Mouse (Mus musculus): Measurements from ENCODE around the gene Tnfrsf13c.

The Tnfrsf13c gene

DNA sequence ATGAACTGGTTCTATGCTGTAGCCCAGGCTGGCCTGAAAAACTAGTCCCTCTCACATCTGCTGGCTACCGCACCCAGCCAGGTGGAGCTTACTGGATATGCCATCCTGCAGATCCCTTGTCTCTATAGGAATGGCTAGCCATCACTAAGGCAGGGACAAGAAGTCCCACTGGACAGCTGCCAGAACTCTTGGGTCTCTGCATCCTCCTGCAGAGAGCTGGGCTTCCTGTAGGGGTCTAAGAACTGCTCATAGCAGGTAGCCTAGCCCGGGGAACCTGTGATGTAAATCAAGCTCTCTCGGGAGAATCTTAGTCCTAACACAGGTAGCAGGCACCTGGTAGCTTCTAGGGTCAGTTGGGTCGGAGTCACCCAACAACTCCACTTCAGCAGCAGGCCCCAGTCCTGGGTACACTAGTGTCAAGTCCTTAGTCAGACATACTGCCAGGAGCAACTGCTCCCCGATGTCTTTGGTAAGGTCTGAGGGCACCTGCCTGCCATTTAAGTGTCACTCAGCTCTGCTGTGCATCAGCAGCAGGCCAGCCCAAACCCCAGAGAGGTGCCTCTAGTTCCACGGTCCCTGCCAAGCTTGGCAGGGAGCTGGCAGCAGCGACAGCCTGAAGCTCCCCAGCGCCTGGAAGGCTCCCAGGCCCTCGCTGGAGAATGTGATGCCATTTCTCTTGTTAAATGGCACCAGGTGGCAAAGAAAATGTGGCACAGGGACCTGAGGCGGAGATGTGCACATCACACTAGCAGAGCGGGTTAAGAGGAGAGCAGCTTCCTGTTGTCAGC, 7.6 kb upstream of the Tnfrsf13c start:
- in situ Hi-C loops (cut with MboI; ENCODE audit: unreplicated experiment in 2 of 2) = loop anchor here (5.0 to 10.0 kb wide), 3 partner anchors 94 to 277 kb away; partner anchors contain the start of gene Mei1 (in 1 of the 2)

DNA sequence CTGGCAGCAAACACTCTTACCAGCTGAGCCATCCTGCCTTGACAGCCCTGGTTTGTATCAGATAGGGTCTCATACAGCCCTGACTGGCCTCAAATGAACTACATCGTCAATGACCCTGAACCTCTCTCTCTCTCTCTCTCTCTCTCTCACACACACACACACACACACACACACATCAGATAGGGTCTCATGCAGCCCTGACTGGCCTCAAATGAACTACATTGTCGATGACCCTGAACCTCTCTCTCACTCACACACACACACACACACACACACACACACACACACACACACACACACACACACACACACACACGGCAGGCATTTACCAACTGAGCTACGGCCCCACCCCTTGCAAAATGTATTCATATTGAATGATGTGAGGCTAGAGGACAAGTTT, 6.9 kb upstream of the Tnfrsf13c start:
- in situ Hi-C loops (cut with MboI; ENCODE audit: unreplicated experiment in 2 of 2) = loop anchor here (5.0 to 10.0 kb wide), 3 partner anchors 94 to 276 kb away; partner anchors contain the start of gene Mei1 (in 1 of the 2)

DNA sequence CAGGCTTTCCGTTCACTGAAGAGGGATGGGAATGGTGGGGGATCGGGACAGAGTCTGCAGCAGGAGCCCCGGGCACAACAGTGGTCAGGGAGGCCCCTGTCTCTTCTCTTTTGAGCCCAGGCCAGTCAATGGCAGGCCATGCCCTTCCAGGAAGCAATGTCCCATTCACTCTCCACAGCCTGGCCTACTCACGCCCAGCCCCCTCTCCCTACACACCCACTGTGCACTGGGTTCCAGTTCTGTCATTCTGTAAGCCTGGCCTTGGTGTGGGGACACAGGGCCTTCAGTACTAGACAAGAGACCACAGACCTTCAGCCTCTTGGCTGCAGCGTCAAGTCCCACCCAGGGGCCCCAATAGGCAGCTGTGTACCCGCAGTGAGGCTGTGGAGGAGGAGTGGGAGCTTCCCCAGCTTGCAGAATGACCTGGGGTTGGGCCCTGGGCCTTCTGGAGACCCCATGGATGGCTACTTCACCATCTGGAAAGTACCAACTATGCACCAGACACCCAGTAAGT, 6.0 kb upstream of the Tnfrsf13c start:
- in situ Hi-C loops (cut with MboI; ENCODE audit: unreplicated experiment in 2 of 2) = loop anchor here (5.0 to 10.0 kb wide), 3 partner anchors 93 to 275 kb away; partner anchors contain the start of gene Mei1 (in 1 of the 2)

DNA sequence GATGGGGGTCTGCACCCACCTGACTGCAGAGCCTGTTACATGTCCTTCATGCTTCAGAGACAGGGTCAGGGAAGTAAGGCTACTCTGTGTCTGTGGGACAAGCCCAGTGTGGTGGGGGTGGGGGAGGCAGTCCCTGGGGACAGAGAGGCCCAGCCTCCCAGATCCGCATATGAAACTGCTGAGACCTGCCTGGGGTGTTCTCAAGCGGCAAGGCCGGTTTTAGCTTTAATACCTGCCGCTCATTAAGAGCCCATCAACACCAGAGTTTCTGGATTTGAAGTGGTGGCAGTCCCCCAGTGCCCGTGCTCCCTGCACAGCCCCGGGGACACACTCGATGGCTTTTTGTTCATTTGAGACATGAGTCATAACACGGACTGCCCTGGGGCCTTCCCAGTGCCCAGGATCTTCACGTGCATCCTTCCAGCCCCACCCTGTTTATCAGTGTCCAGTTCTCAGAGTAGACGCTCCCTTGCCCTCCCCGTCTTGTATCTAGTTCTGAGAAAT, 5.4 kb upstream of the Tnfrsf13c start:
- in situ Hi-C loops (cut with MboI; ENCODE audit: unreplicated experiment in 2 of 2) = loop anchor here (5.0 to 10.0 kb wide), 5 partner anchors 42 to 275 kb away; partner anchors contain the start of gene Mei1 (in 1 of the 2)

DNA sequence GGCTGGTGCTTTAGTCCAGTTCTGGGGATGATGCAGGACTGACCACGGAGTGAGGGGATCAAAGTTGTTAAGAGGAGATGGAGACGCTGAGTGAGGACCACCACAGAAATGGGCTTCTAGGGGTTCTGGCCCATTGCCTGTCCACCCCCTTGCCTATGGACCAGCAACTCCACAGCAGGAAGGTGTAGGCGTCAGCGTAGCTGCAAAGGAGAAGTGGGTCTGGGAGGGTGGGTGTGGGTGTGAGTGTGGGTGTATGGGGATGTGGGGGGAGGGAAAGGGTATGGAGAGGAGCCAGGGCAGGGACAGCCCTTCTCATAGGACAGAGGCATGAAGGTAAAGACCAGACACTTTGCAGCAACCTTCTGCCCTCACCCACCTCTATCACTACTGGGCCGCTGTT, 1.6 kb upstream of the Tnfrsf13c start:
- in situ Hi-C loops (cut with MboI; ENCODE audit: unreplicated experiment in 2 of 2) = loop anchor here in 1 of 2 experiments (5.0 kb wide), 2 partner anchors 38 to 83 kb away; no protein-coding TSS in a partner anchor

DNA sequence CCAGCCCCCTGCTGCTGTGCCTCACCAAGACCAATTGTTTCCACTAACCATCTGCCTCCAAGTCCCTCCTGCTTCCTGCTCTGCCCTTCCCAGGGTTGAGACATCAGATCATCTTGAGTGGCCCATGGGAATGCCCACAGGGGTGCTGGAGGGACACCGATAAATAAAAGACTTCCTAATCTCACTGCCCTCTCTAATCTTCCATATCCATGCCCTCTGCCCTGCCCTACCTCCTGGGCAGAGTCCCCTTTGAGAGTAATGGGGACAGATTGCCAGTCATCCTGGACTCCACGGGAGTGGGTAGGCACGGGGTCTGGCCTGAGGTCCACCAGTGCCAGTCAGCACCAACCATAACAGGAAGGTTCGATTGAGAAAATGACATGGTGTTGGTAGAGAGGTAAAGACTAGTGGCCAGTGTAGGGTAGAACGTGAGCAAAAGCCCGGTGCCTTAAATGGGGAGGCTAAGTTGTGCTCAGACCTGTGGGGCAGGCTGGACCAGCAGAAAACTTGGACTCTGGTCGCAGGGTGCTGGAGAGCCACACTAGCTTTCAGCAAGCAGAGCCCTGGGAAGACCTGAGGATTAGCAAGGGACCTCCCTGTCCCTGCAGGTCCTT, 540 bp upstream of the Tnfrsf13c start:
- in situ Hi-C loops (cut with MboI; ENCODE audit: unreplicated experiment in 2 of 2) = loop anchor here (5.0 kb wide), 2 partner anchors 37 to 82 kb away; no protein-coding TSS in a partner anchor

DNA sequence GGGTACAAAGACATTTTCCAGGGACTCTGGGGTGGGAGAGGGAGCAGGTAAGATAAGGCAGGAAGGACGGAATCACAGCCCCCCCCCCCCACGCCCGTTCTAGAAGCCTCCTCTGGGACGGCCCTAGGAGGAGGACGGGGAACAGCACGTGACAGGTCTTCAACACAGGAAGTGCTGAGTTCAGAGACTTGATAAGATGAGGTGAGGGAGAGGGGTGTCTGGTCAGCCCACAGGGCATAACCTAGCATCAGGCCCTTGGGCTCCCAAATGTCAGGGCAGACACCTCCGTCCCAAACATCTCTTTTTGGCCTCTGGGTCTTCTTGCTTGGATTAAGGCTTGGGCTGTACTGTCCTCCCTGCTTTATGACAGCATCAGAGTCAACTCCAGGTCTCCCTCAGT, 918 bp downstream of the Tnfrsf13c start:
- in situ Hi-C loops (cut with MboI; ENCODE audit: unreplicated experiment in 2 of 2) = loop anchor here in 1 of 2 experiments (5.0 kb wide), 1 partner anchor 36 kb away; no protein-coding TSS in a partner anchor

DNA sequence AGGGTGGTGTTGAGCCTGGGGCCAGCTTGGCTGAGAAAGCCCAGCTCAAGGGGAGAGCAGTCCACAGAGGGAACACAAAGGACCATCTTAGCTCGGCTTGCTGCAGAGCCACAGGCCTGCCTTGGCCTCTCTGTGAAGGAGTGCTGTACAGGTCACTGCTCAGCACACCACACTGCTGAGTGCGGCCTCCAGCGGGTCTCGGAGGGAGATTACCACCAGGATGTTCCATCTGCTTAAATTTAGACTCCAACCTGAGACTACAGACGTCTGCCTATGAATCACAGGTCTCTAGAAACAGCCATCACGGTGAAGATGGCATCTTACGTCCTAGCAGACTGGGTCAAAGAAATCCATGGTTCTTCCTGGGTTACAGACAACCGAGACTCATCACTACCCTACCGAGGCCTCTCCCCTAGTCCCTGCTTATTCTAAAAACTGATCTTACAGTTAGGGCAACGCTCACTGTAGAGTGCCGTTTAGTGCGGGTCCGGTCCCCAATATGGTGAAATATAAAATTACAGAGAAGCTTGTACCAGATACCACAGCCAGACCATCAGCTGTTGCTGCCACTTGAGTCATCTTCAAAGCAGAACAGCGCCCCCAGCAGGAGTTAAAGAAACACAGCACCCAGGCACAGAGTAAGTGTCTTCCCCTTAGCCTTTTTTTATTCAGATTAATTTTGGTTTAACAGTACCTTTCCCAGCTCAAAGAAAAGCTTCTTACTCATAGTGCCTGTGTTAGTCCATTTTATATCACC, 2.9 kb downstream of the Tnfrsf13c start:
- in situ Hi-C loops (cut with MboI; ENCODE audit: unreplicated experiment in 2 of 2) = loop anchor here in 1 of 2 experiments (5.0 kb wide), 1 partner anchor 34 kb away; no protein-coding TSS in a partner anchor

DNA sequence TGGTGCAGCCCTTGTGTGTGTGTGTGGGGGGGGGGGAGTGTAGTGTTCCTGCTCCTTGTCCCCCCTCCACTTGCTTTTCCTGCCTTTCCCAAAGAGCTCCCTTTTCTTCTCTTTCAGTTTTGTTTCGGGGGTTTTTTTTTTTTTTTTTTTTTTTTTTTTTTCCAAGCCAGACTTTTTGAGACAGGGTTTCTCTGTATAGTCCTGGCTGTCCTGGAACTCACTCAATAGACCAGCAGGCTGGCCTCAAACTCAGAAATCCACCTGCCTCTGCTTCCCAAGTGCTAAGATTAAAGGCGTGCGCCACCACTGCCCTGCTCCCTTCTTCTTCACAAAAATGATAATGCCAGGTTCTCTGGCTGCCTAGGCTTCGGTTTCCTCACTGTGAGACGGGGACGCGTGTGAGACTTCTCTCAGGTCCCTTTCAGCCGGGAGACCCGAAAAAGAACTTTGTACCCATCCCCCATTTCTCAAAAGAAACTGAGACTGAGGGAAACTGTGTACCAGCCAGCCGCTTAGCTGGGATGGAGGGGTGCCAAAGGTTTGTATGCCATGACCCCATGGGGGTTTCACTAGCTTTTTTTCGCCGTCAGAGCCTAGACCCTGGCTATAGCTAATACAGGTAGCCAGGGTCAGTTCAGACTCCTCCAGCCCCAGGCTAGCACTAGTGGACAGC, 4.0 kb downstream of the Tnfrsf13c start:
- in situ Hi-C loops (cut with MboI; ENCODE audit: unreplicated experiment in 2 of 2) = loop anchor here in 1 of 2 experiments (5.0 kb wide), 1 partner anchor 33 kb away; no protein-coding TSS in a partner anchor

DNA sequence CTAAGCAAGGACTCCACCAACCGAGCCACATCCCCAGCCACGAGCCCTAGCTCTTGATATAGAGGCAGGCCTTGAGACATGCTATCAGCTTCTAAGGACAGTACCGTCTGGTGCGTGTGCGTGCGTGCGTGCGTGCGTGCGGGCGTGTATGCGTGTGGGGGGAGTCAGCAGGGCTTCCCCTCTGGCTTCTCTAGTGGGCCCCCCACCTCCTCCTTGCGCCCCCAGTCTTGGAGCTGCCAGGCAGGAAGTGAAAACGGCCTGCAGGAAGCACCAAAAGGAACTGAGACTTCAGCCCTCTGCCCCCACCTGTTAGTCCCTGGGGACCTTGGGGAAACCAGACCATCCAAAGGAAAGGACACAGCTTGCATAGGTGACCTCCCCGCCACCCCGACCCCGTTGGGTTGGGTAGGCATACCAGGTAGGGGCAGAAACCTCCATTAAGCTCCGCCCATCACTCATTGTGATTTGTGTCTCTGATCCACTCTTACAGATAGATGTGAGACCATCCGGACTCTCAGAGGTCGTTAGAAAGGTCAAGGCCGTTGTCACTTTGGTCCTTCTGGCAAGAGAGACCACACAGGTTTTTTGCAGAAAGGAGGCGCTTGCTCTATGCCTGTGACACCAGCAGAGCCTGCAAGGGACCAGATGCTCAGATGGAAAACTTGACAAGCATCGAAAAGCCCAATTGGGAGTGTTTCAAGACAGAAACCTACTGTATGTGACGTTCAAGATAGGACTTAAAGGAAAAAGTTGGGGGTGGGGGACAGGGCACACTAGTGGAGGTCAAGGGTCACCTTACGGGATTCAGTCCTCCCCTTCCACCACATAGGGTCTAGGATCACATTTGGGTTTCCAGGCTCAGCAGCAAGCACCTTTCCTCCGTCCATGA, 5.1 kb downstream of the Tnfrsf13c start:
- in situ Hi-C loops (cut with MboI; ENCODE audit: unreplicated experiment in 2 of 2) = no loop called here

DNA sequence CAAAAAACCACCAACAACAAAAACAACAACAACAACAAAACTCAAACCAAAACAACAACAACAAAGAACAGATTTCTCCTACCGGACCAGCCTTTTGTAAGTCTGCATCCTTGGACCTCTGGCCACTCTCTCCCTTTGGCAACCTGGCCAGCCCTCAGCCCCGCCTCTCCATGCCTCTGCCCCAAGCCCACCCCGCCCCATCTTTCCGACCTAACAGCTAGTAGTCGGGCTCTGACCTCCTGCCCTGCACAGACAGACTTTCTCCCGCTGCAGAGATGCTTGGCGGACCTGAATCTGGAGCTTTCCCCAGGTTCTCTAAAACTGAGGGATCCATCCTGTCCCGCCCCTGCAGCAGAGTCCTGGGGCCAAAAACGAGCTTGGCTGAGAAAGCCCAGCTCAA, 6.2 kb downstream of the Tnfrsf13c start:
- in situ Hi-C loops (cut with MboI; ENCODE audit: unreplicated experiment in 2 of 2) = no loop called here

DNA sequence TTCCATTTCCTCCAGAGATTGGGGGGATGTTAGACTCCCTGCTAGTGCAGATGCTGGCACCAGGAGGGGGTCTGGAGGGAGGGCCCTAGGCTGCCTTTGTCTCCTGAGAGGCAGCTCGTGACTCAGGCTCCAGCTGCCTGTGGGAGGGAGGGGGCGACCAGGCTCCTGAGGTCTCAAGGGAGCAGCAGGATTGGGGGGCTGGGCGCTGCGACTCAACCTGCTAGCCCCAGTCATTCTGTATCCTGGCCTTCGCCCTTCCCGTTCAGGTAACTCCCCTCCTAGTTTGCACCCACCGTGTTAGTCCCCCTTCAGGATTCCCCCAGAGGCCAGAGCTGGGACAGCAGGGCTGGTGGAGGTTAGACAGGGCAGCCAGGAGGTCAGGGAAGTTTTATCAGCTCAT, 7.1 kb downstream of the Tnfrsf13c start:
- in situ Hi-C loops (cut with MboI; ENCODE audit: unreplicated experiment in 2 of 2) = no loop called here

DNA sequence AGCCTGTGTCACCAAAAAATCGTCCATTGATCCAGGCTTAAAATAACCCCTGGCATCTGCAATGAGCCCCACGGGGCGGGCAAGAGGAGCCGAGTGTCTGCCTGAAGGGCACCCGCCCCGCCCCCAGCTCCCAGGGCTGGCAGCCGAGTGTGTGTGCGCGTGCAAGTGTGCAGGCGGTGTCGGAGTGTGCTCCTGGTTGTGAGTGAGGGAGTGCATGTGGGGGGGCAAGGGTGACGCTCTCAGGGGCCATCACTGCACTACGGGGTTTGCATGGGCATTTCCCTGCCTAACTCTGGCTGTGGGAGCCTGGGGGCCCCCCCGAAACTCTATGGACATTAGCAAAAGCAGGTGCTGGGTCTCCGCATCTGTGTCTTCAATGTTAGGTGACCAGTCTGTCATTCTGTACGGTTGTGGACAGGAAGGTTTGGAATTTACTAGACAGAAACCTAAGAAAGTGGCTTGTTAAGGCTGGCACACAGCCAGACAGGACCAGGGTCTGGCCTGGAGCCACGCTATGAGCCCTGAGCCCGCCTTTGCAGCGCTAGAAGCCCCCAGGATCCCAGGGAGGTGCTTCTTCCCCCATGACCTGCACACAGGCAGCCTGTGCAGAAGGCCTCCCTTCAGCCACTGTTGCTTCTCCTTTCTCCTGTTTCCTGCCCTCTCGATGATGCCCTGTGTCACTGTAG, 7.9 kb downstream of the Tnfrsf13c start:
- in situ Hi-C loops (cut with MboI; ENCODE audit: unreplicated experiment in 2 of 2) = no loop called here

DNA sequence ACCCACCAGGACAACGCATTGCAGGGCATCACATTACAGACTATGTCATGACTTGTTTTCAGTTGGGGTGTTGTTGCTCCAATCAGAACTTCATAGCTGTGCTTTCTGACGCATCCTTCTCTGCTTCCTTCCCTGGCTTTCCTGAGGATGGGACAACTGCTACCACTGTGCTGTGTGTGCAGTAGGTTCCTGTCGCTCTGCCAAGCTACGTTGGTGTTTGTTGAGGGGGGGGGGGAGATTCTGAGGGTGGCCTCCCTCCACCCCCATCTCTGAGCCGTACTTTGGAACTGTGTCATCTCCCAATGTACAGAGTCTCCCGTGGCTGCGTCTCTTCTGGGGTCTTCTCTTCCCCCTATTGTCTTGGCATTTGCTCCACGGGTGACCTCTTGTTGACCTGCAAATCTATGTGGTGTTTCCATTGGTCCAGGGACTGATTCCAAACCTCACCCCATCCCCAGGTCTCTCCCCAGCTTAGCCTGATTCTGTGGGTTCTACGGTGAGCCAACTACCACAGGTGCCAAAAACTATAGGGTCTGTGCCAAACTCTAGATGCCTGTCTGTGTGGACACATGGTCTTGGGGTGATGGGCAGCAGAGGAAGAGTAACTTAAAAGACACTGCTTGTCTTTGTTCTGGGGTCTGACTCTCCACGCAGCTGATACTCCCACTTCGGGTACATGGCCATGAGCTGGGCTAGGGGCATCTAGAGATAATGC, 8.7 kb downstream of the Tnfrsf13c start:
- in situ Hi-C loops (cut with MboI; ENCODE audit: unreplicated experiment in 2 of 2) = no loop called here

DNA sequence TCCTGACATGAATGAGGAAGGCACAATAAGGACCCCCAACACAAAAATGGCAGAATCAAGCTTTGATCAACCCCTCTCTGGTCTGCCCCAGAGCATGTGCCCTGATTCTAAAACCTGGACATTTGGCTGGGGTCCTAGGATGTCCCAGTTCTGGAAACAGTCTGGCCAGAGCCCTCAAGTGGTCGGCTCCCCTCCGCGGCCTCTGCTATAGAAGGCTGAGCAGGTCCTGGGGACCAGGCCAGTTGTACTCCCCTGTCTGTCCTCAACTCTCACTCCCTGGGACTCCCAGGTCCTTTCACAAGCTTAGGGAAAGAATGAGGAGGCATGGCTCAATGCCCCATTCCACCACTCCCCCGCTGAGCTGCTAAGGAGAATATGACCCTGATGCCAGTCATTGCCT, 10.9 kb downstream of the Tnfrsf13c start:
- in situ Hi-C loops (cut with MboI; ENCODE audit: unreplicated experiment in 2 of 2) = no loop called here

DNA sequence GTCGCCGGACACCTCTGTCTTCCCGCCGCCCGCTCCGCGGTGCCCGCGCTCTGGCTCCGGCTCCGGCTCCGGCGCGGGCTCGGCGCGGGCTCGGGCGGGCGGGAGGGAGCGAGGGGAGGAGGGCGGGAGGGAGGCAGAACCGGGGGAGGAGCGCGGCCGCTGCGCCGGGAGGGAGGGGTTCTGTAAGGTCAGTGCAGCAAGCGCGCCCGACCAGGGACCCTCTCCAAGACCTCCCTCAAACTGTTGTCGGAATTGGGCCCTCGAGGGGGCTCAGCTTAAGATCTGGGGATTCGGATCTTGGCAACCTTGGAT, 11.5 kb downstream of the Tnfrsf13c start, which contains the start of gene Shisa8:
TSS of gene Shisa8 (minus strand) at position 64 of the 312 bp plus-strand sequence.
- in situ Hi-C loops (cut with MboI; ENCODE audit: unreplicated experiment in 2 of 2) = no loop called here

DNA sequence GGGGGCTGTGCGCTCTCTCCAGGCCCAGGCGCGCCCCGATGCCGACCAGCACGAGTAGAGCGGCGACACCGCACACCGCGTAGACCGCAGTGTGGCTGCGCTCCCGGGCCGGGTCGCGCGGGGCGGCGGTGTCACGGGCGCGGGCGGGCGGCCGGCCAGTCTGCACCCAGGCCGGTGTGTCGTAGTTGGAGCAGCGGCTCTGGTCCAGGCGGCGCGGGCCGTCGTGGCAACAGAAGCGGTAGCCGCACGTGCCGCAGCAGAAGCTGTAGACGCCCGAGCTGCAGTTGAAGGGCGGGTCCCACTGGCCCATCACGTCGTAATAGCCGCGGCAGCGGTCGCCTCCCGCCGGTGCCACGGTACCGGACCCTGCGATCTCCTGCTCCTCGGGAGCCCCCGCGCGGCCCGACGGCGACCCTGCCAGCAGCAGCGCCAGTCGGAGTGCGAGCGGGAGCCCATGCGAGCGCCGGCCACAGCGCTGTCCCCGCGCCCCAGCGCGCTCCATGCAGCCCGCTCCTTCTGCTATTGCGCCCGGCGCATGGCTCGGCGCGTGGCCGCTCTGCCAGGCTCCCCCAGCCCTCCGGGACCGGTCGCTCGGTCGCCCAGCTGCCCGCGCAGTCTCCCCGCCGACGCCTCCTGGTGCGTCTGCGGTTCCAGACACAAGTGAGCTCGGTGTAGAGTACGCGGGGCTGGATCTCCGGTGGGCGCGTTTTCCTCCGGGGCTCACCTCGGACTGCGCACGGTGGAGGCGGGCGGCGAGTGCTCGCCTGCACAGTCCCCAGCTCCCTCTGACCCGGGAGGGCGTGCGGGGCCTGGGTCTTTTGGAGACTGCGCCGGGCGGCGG, 12.0 kb downstream of the Tnfrsf13c start:
- in situ Hi-C loops (cut with MboI; ENCODE audit: unreplicated experiment in 2 of 2) = no loop called here
